Mouse (Mus musculus) heart, postnatal 4 days (tissue): ENCODE measurements around the gene Junb. TPM values are rescaled to one million over a fixed set of nuclear protein-coding genes. Genes with fewer than 3 reads are reported as not detected.

Experiments used
- DNase-seq: peaks from one replicate; pipeline ENCODE4 v3.0.0; 2021
- total RNA-seq, 2 experiments: library from RNA; stranded (reverse); gene quantifications; 2 replicates each; pipeline ENCODE4 v1.2.3; 2021

Junb gene
- total RNA-seq, 2 experiments from 2014 or later, result 12.3 to 12.4 TPM

GRCm38 (mm10) chr8:84970135-84970790 lies 8.3 kb downstream of the Junb start:
- DNase-seq, result peak; percentile 27

GRCm38 (mm10) chr8:84969241-84970134 lies 9.0 kb downstream of the Junb start, which contains the start of the genes Gm49661, Prdx2 and Rnaseh2a:
Gene Gm49661, minus strand, starts transcription at chr8:84969433.
Gene Prdx2, plus strand, starts transcription at chr8:84969587.
Gene Rnaseh2a, minus strand, starts transcription at chr8:84969767.
- DNase-seq, result peak; percentile 80

DNA sequence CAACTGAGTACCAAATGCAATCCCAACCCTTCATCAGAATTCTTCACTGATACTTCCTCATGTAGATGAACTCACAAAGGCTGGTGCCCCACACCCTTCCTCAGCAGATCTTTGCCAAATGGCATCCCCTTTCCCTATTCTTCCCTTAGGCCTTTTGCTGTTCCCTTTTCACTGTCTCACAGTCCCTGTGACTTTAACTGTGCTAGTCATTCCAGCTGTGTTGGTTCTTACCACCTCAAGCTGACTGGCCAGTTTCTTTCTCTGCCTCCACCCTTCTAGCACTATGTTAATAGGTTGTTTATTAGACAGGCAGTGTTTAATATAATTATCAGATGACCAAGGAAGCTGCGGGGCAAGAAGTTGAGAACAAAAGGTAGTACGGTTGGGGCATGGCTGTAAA lies 9.9 kb downstream of the Junb start:
- no peak for DNase-seq

GRCm38 (mm10) chr8:84967532-84968304 lies 10.8 kb downstream of the Junb start:
- DNase-seq, result no peak

DNA sequence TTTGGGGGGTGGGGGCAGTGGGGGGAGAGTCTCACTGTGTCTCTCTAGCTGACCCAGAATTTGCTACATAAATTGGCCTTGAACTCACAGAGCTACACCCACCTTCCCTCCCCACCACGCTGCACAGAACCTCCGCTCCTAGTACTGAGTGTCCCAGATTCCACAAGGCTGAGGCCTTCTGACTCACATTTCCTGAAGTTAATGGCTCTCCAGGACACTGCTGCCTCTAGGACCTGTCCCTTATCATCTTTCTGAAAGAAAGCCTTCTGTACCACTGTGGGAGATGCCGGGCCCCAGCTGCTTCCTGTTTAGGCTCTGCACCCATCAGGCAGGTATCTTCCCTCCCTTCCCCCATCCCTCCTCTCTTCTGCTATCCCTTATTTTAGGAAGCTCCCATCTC lies 11.9 kb downstream of the Junb start:
- DNase-seq, result no peak

- DNase-seq, result peak; percentile 93
These were observed 12.7 kb downstream of the Junb start for GRCm38 (mm10) chr8:84965731-84966291.

DNA sequence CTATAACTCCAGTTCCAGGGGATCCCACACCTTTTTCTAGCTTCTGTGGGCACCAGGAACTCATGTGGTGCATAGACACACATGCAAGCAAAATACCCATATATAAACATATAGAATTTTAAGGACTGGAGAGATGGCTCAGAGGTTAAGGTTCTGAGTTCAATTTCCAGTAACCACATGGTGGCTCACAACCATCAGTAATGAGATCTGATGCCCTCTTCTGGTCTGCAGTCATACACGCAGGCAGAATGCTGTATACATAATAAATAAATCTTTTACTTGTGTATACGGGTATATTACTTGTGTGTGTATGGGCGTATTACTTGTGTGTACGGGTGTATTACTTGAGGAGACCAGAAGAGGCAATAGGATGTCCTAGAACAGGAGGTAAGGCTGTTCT lies 14.6 kb downstream of the Junb start:
- DNase-seq, result no peak

DNA sequence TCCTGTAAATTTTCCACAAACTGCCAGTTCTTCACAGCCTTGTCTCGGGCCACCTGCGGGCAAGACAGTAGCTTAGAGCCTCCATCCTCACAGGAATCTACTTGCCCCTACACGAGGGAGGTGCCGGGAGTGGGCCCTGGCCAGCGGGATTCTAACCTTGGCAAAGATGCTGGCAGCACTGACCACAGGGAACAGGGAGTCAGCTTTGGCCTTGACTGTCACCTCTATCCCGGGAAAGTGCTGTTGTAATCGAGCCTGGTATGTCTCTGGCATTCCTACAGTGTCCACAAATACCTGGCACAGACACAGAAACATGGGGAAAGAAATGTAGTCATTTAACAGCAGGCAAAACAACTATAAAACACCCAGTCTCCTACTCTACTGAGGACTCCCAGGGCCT lies 18.7 kb downstream of the Junb start:
- DNase-seq, result peak; percentile 50

GRCm38 (mm10) chr8:84956768-84957167 lies 21.8 kb downstream of the Junb start:
- peak; percentile 78 for DNase-seq

GRCm38 (mm10) chr8:84952612-84953255 lies 25.8 kb downstream of the Junb start:
- peak; percentile 40 for DNase-seq

GRCm38 (mm10) chr8:84949753-84950152 lies 28.8 kb downstream of the Junb start:
- DNase-seq, result no peak

- peak; percentile 66 for DNase-seq
These were observed 31.3 kb downstream of the Junb start for GRCm38 (mm10) chr8:84947241-84947545.

DNA sequence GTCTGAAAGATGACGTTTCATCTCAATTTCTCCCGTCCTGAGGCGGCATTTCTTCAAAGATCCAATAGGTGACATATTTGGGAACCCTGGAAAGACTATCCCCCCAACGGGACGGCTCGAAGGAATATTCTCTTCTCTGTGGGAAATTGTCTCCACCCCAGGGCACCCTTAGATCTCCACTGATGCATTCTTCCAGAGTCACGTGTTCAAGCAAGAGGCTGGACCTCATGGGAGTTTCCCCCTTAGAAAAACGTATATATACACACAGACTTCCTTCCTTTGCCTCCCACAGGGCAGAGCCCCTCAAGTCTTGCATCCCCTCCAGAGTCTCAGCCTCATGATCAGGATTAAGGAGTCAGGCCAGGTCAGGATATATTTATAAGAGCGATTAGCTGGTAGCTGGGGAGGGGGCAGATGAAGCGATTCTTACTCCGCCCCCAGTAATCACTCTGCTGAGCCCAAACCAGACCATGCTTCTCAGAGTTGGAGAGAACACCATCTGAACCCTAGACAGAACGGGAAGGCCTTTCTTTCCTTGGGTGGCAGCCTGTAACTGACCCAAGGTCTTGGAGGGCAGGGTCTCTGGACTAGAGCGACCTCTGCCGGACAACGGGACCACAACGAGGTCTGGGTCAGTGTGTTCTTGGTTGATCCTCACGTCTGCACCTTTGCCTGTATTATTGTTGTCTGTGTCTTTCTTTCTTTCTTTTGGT lies 31.8 kb downstream of the Junb start, which contains the start of gene Rtbdn:
Gene Rtbdn, plus strand, starts transcription at position 464 of the 713 bp plus-strand sequence.
- DNase-seq, result no peak

DNA sequence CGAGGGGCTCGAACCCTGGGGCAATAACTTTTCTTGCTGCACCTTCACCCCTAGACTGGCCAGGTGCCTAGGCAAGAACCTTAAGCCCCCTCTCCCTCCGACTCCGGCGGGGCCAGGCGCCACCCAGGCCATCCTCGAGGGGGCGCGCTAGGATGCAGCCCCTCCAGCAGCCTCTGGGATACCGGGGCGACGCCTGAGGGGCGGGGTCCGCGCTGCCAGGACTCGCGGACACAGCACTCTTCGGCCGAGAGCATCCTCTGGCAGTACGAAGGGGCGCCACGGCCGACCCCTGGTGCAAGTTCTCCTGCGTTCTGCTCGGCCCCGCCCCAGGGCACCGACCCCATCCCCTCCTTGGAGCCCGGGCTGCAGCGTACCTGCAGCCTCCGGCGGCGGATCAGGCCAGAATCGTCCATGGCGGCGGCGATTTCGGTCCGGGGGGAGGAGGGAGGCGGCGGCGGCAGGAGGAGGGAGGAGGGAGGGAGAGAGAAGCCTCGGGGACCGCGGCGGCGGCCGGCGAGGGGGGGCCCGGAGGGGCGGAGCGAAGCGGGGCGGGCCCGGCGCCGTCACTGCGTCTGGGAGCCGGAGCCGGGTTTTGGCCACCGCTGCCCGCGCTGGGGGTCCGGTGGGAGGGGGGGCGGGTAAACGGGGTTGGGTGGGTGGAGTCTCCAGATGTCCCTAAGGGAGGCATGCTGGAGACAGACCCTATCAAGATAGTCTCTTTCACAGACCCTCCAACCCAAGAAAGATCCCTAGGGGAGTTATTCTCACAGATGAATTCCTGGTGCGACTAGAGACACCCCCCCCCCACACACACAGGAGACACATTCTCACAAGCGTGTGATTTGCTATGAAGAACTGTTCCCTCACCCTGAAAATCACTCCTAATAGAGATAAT lies 32.6 kb downstream of the Junb start:
- peak; percentile 19 for DNase-seq

DNA sequence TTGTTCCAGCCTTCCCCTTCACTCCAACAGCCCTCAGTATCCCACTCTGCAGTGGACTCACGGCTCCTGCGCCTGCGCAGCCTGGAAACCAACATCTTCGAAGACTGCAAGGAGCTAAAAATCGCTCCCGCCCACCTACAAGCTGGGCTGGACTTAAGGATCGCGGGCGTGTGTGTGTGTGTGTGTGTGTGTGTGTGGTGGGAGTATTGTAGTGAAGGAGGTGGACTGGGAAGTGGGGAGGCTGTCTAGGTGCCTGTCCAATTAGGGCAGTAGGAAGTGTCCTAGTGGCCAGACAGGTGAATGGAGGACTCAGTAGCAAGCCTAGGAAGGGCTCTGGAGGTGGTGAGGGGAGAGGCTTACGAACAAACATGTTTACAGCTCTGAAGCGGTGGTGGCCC lies 33.3 kb downstream of the Junb start:
- no peak for DNase-seq

- DNase-seq, result peak; percentile 36
These were observed 33.9 kb downstream of the Junb start for GRCm38 (mm10) chr8:84944478-84945160.

DNA sequence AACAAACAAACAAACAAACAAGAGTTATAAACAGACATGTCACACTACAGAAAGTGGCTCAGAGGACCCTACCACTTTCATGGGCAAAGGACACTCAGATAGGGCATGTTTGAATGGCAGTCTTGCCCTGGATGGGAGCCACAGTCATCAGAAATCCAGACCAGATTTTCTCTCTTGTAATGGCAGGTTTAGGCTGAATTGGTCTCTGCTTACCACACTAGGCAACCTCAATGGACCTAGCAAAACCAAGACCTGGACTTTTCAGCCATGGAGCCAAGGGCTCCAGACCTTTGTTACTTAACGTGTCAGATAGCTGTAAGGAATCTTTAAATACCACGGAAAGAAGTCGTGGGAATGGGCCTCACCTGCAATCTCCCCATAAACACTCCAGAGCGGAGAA lies 34.8 kb downstream of the Junb start:
- DNase-seq, result no peak

DNA sequence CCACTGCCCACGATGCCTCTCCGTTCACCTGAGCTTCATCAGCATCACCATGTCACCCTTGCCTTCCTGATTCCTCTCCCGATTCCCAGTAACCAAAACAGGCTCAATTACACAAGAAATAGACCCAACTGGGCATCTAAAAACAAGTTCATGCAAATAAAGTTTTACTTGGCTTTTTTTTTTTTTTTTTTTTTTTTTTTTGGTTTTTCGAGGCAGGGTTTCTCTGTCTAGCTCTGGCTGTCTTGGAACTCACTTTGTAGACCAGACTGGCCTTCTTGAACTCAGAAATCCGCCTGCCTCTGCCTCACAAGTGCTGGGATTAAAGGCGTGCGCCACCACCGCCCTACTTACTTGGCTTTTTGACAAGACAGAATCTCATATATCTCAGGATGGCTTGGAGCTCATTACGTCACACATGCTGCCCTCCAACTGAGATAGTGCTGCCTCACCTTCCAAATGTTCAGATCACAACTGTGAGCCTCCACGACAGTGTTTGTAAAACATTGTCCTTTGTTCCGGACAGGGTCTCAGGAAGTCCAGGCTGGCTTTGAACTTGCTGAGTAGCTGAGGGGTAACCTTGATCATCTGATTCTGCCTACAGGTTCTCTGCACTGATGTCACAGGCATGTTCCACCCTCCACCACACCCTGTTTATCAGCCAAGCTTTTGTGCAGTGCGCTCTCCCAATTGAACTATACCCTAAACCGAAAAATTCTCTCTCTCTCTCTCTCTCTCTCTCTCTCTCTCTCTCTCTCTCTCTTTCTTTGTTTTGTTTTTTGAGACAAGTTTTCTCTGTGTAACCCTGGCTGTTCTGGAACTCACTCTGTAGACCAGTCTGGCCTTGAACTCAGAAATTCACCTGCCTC lies 40.7 kb downstream of the Junb start:
- DNase-seq, result no peak
